Mouse (Mus musculus) v-Abl transformed pro-B cells (cell line): Measurements from ENCODE around the gene Klrc2.
"Not testable (repeated sequence)": the region's sequence is repeated elsewhere in the genome, so short reads cannot be mapped to it uniquely, and the experiment has no call there.

Source experiments
- in situ Hi-C, 2 experiments: fragments of 400-800 bp; cut with MboI; formaldehyde crosslinking; loops; one replicate each; pipeline ENCODE4 v1.15.1; 2025; ENCODE audit not compliant: unreplicated experiment in 2 of 2

The Klrc2 gene

GRCm38 (mm10) chr6:129660589-129660988 lies at the start of gene Klrc2:
TSS of gene Klrc2 (minus strand) at chr6:129660689.
- in situ Hi-C loops = not testable (repeated sequence)

DNA sequence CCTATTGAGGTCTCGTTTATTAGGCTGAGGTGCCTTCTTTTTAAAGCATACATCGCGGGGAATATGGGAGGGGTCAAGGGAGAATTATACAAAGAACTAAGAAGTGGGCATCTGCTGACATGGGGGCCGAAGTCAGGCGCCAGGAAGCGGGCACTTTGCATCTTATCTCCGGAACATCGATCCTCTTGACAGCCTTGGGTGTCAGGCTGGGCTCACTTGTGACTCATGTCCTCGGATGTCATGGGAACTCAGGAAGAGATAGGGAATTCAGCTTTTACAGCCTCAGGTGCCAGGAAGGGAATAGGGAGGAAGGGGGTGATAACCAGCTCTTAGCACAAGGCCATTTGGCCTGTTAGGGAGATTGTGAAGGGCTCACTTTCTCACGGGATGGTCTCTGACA lies 30.9 kb upstream of the Klrc2 start:
- in situ Hi-C loops = not testable (repeated sequence)

- in situ Hi-C loops = no loop called here
Measured at GRCm38 (mm10) chr6:129680379-129680778, 19.9 kb upstream of the Klrc2 start.

GRCm38 (mm10) chr6:129678873-129679272 lies 18.4 kb upstream of the Klrc2 start, which contains the start of gene Klrc1:
TSS of gene Klrc1 (minus strand) at chr6:129678973.
- in situ Hi-C loops = no loop called here

- in situ Hi-C loops = not testable (repeated sequence)
Measured at GRCm38 (mm10) chr6:129661301-129661700, 812 bp upstream of the Klrc2 start.

- in situ Hi-C loops = not testable (repeated sequence)
Measured at GRCm38 (mm10) chr6:129644054-129644453, 16.4 kb downstream of the Klrc2 start.

GRCm38 (mm10) chr6:129643237-129643636 lies 17.3 kb downstream of the Klrc2 start, which contains the start of gene Klrc3:
TSS of gene Klrc3 (minus strand) at chr6:129643337.
- in situ Hi-C loops = not testable (repeated sequence)

DNA sequence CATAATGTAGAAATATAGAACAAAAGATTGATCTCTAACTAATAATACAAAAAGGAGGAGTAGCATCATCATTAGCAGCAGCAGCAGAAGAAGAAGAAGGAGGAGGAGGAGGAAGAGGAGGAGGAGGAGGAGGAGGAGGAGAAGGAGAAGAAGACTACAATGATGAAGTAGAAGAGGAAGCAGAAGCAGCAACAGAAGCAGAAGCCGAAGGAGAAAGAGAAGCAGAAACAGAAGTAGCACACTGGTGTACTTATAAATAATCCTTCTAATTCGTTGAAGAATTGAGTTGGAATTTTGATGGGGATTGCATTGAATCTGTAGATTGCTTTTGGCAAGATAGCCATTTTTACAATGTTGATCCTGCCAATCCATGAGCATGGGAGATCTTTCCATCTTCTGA lies 29.4 kb downstream of the Klrc2 start:
- in situ Hi-C loops = not testable (repeated sequence)

DNA sequence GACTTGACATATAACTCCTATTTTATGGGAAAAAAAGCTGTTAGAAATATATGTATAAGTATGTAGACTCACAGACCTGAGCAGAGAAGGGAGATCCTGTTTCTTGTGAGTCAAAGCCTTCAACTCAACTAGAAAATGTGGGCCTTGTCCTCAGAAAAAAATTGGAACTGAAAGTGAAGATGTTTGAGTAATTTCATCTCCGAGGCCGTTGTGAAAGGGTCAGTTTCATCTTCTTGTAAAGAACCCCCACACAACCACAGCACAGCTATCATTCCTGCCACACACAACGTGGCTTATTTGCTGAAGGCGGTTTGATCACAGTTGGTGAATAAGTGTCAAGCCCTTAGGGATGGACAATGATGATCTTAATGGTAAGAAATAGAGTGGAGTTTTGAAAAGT lies 36.8 kb downstream of the Klrc2 start, which contains the start of gene Klrk1:
TSS of gene Klrk1 (minus strand) at position 130 of the 400 bp plus-strand sequence.
- in situ Hi-C loops = no loop called here

DNA sequence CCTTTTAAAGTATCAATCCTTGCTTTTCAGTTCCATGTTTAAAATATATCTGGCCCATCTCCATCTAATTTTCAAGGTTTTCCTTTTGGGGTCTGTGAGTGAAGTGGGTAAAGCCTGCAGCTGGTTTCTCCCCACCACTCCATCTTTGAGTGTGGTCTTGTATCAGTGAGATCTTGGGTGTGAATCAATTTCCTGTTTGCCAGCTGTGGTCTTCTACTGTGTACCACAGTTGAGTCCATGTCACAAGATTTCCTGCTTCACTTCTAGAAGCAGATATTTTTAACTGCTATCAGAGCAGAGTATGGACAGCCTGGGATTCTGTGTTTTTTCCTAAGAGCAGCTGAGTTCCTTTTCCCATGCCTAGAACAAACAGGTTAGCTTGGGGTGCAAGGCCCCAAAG lies 52.1 kb downstream of the Klrc2 start:
- in situ Hi-C loops = loop anchor here (10.0 kb wide), 2 partner anchors 136 to 306 kb away; partner anchors contain the start of genes Klra5 (in 1 of the 2) and Klri2 (in 1 of the 2)
